Mouse (Mus musculus): ENCODE data around the gene Thsd7a.

GRCm38 (mm10) chr6:12764606-12765005, 15.4 kb upstream of the Thsd7a start:
- no peak for TF ChIP-seq CTCF (IDR thresholded peaks at IDR 0.05; ENCODE audit: low read depth)
- TF ChIP-seq EP300 (IDR thresholded peaks at IDR 0.05; ENCODE audit: low read depth) = no peak
